Mouse (Mus musculus): ENCODE data around the gene Mfap1a.

DNA sequence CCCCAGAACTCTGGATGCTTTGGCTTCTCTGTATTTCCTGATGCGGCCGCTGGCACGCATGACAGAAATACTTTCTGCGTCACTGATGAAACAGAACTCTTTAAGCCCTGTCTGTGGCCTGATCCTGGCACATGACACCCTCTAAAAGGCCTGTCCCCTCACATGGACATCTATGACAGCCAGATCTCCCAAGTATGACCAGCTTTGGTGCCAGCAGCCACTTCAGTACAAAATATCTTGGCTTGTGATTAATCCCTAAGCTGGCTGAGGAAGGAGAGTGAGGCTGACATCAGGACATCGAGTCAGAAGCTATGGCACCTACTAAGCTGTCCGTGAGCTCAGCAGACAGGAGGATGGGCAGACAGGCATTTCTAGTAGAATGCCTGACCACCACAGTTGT lies 43.2 kb upstream of the Mfap1a start:
- no peak for TF ChIP-seq POLR2A (IDR thresholded peaks at IDR 0.05; ENCODE audit: extremely low read depth, insufficient read depth, low read length)
- no peak for TF ChIP-seq CTCF (IDR thresholded peaks at IDR 0.05; ENCODE audit: low read depth, low read length)

All from liver, adult 2 months (tissue).